Mouse (Mus musculus) embryonic fibroblast, embryonic 13.5 days (primary cell): ENCODE measurements around the gene Enc1. TPM values are rescaled to one million over a fixed set of nuclear protein-coding genes. Genes with fewer than 3 reads are reported as not detected.

Experiments used
- H3K27ac ChIP-seq: 2 replicates; pipeline ENCODE4 v1.5.1; 2012; ENCODE audit warnings: low read length, control low read depth, inconsistent platforms; ENCODE audit not compliant: insufficient read depth
- H3K4me1 ChIP-seq: 2 replicates; pipeline ENCODE4 v1.6.1; 2011; ENCODE audit warnings: low read length; ENCODE audit not compliant: control insufficient read depth, insufficient read depth
- H3K4me3 ChIP-seq: 2 replicates; pipeline ENCODE4 v1.5.1; 2011; ENCODE audit warnings: mild to moderate bottlenecking, control low read depth, low read length; ENCODE audit not compliant: insufficient read depth
- CTCF ChIP-seq: IDR thresholded peaks from 2 replicates; pipeline ENCODE4 v1.5.1; 2011; ENCODE audit warnings: mild to moderate bottlenecking, control low read depth, low read length, moderate library complexity, borderline replicate concordance; ENCODE audit not compliant: insufficient read depth
- POLR2A ChIP-seq: IDR thresholded peaks from 2 replicates; pipeline ENCODE4 v1.6.1; 2011; ENCODE audit warnings: low read depth, mild to moderate bottlenecking, control low read depth, low read length, moderate library complexity
- polyA plus RNA-seq: library from polyadenylated mRNA; stranded (reverse); fragments of >200 nt; gene quantifications from 2 replicates; pipeline ENCODE4 v1.2.4, GENCODE M21; 2011; ENCODE audit warnings: low read depth; ENCODE audit not compliant: missing spikeins, insufficient read length

Gene Enc1
- 58.2 and 59.1 TPM in 2 replicates for polyA plus RNA-seq

GRCm38 (mm10) chr13:97240965-97241786 lies at the start of gene Enc1:
Gene Enc1, plus strand, starts transcription at chr13:97241105.
- TF ChIP-seq CTCF (peak; percentile 25), POLR2A (peak; percentile 80)

GRCm38 (mm10) chr13:97192649-97193048 lies 48.3 kb upstream of the Enc1 start:
- TF ChIP-seq CTCF (no peak), POLR2A (no peak)
- H3K4me3 ChIP-seq = no peak overlapping the region
- no peaks in the 10 kb centered on the region for H3K4me1 ChIP-seq
- H3K27ac ChIP-seq = no peak overlapping the region

More at GRCm38 (mm10) chr13:97240965-97241786, at the start of gene Enc1:
- H3K4me1 ChIP-seq = 0 out of 2 replicates have a peak, but pooled peaks cover 4% of the 10 kb centered on the region
- H3K4me3 ChIP-seq = peak within 1 kb of the TSS; percentile 81
- peak within 1 kb of the TSS; percentile 90 for H3K27ac ChIP-seq

GRCm38 (mm10) chr13:97193420-97193819 lies 47.5 kb upstream of the Enc1 start:
- TF ChIP-seq CTCF (no peak), POLR2A (no peak)
- Histone ChIP-seq H3K4me1 (no peaks in the 10 kb centered on the region), H3K27ac (no peak overlapping the region), H3K4me3 (no peak overlapping the region)

GRCm38 (mm10) chr13:97196186-97196924 lies 44.5 kb upstream of the Enc1 start:
- TF ChIP-seq POLR2A (no peak), CTCF (no peak)
- Histone ChIP-seq H3K4me1 (no peaks in the 10 kb centered on the region), H3K27ac (no peak overlapping the region)

GRCm38 (mm10) chr13:97196925-97197218 lies 44.0 kb upstream of the Enc1 start:
- Histone ChIP-seq H3K4me3 (no peak overlapping the region), H3K27ac (no peak overlapping the region)
- TF ChIP-seq POLR2A (no peak), CTCF (no peak)

More at GRCm38 (mm10) chr13:97196186-97196924, 44.5 kb upstream of the Enc1 start:
- no peak overlapping the region for H3K4me3 ChIP-seq

GRCm38 (mm10) chr13:97197932-97198562 lies 42.9 kb upstream of the Enc1 start, which contains the start of gene Hexb:
Gene Hexb, minus strand, starts transcription at chr13:97198357.
- H3K4me1 ChIP-seq = no peaks in the 10 kb centered on the region
- peak within 1 kb of the TSS; percentile 50 for H3K4me3 ChIP-seq
- TF ChIP-seq POLR2A (peak; percentile 91), CTCF (no peak)
- H3K27ac ChIP-seq = peak within 1 kb of the TSS; percentile 34; the same call in 1 of the 2 replicates

More at GRCm38 (mm10) chr13:97196925-97197218, 44.0 kb upstream of the Enc1 start:
- H3K4me1 ChIP-seq = no peaks in the 10 kb centered on the region

GRCm38 (mm10) chr13:97199123-97199522 lies 41.8 kb upstream of the Enc1 start:
- H3K27ac ChIP-seq = no peak overlapping the region
- no peak overlapping the region for H3K4me3 ChIP-seq
- no peak for TF ChIP-seq POLR2A
- no peak for TF ChIP-seq CTCF
- H3K4me1 ChIP-seq = no peaks in the 10 kb centered on the region

- no peak overlapping the region for H3K4me3 ChIP-seq
- TF ChIP-seq CTCF (no peak), POLR2A (no peak)
- no peaks in the 10 kb centered on the region for H3K4me1 ChIP-seq
- no peak overlapping the region for H3K27ac ChIP-seq
Observed at GRCm38 (mm10) chr13:97201076-97201475, 39.8 kb upstream of the Enc1 start.

- Histone ChIP-seq H3K4me1 (no peaks in the 10 kb centered on the region), H3K4me3 (no peak overlapping the region), H3K27ac (no peak overlapping the region)
- TF ChIP-seq POLR2A (no peak), CTCF (no peak)
Observed at GRCm38 (mm10) chr13:97201896-97202295, 39.0 kb upstream of the Enc1 start.
